8 mouse cellular contexts compared by ENCODE assay signal in genomic region chr9:85588077-85588476, GRCm38 (mm10).
A peak's percentile ranks its signal among the peaks of the same experiment; 100 is the strongest.
DNase-seq lines count a peak whose midpoint lies in the region; ATAC-seq and TF ChIP-seq lines count a peak whose summit lies in the region.

No protein-coding gene starts in this region.

- H3K27ac ChIP-seq in kidney, embryonic 15.5 days: no peak overlapping the region
- no peak overlapping the region for H3K27ac ChIP-seq in forebrain, embryonic 15.5 days (replicated peaks)

- DNase-seq in kidney, adult 18-20 months: peak; percentile 3
- peak; percentile 4 for DNase-seq in WW6 (ENCODE audit: low read depth, low spot score)
- DNase-seq in kidney, postnatal 4 days: peak; percentile 36 to 51
- no peak for DNase-seq in cerebellum, adult 9-11 months

- H3K79me2 ChIP-seq in C2C12 (ENCODE audit: control insufficient read depth, insufficient read depth): no peaks in the 10 kb centered on the region

- H3K4me2 ChIP-seq in kidney, embryonic 15.5 days: no peak overlapping the region
- H3K4me2 ChIP-seq in forebrain, embryonic 15.5 days (replicated peaks): no peak overlapping the region

- H3K27me3 ChIP-seq in kidney, embryonic 15.5 days: no peaks in the 10 kb centered on the region
- H3K27me3 ChIP-seq in C2C12 (ENCODE audit: control insufficient read depth, insufficient read depth, insufficient read length): no peaks in the 10 kb centered on the region
- H3K27me3 ChIP-seq in forebrain, embryonic 15.5 days: no peaks in the 10 kb centered on the region

- H3K4me3 ChIP-seq in kidney, embryonic 15.5 days (replicated peaks): no peak overlapping the region
- H3K4me3 ChIP-seq in C2C12 (ENCODE audit: insufficient read depth, poor library complexity, severe bottlenecking): no peak overlapping the region
- no peak overlapping the region for H3K4me3 ChIP-seq in forebrain, embryonic 15.5 days

- peak; percentile 13 for TF ChIP-seq CTCF in C2C12 (IDR thresholded peaks at IDR 0.05; ENCODE audit: control insufficient read depth, insufficient read depth, insufficient read length)

- H3K9ac ChIP-seq in kidney, embryonic 15.5 days: no peak overlapping the region
- no peak overlapping the region for H3K9ac ChIP-seq in forebrain, embryonic 15.5 days (replicated peaks)

- no peak for ATAC-seq in kidney, embryonic 15.5 days (replicated peaks; ENCODE audit: low FRiP score)
- ATAC-seq in forebrain, embryonic 15.5 days (replicated peaks): peak; percentile 43
- peak; percentile 89 for ATAC-seq in megakaryocyte-erythroid progenitor cell, adult 5-6 weeks (replicated peaks; ENCODE audit: low FRiP score, low TSS enrichment, poor library complexity, severe bottlenecking)

- no peak overlapping the region for H3ac ChIP-seq in C2C12 (ENCODE audit: control insufficient read depth, insufficient read length, low read depth)

- 42% methylated on average over 2 of the region's 2 CpGs for WGBS in kidney, embryonic 15.5 days
- 44% methylated on average over 2 of the region's 2 CpGs for WGBS in forebrain, embryonic 15.5 days

- H3K9me3 ChIP-seq in kidney, embryonic 15.5 days (replicated peaks): no peaks in the 10 kb centered on the region
- 0 out of 2 replicates have a peak, but pooled peaks cover 3% of the 10 kb centered on the region for H3K9me3 ChIP-seq in forebrain, embryonic 15.5 days

- no peaks in the 10 kb centered on the region for H3K36me3 ChIP-seq in kidney, embryonic 15.5 days
- no peaks in the 10 kb centered on the region for H3K36me3 ChIP-seq in C2C12 (ENCODE audit: control insufficient read depth, insufficient read depth)
- no peaks in the 10 kb centered on the region for H3K36me3 ChIP-seq in forebrain, embryonic 15.5 days

- H3K4me1 ChIP-seq in kidney, embryonic 15.5 days: no peaks in the 10 kb centered on the region
- no peaks in the 10 kb centered on the region for H3K4me1 ChIP-seq in forebrain, embryonic 15.5 days

- H3K79me3 ChIP-seq in C2C12 (ENCODE audit: low read depth): no peaks in the 10 kb centered on the region

TF ChIP-seq in C2C12, 6 proteins besides CTCF, POLR2A, EP300 and RAD21:
- no peak for TF ChIP-seq FOSL1 (IDR thresholded peaks at IDR 0.05; ENCODE audit: insufficient read depth, low read length, poor library complexity, severe bottlenecking)
- TF ChIP-seq MYOD1 (IDR thresholded peaks at IDR 0.05; ENCODE audit: control insufficient read depth, insufficient read length, low read depth): no peak
- no peak for TF ChIP-seq CEBPB (IDR thresholded peaks at IDR 0.05; ENCODE audit: low read depth)
- TF ChIP-seq MYOG (IDR thresholded peaks at IDR 0.05; ENCODE audit: control insufficient read depth, extremely low read depth, insufficient read length): no peak
- TF ChIP-seq MAX (IDR thresholded peaks at IDR 0.05): no peak
- no peak for TF ChIP-seq USF1 (IDR thresholded peaks at IDR 0.05; ENCODE audit: low read depth)
